Mouse (Mus musculus) right cerebral cortex, postnatal 4 days (tissue): Measurements from ENCODE around the gene Ttll11.
A peak's percentile ranks its signal among the peaks of the same experiment; 100 is the strongest.

Source experiments
- DNase-seq: peaks from one replicate; pipeline ENCODE4 v3.0.0-alpha.2; 2022

The Ttll11 gene

DNA sequence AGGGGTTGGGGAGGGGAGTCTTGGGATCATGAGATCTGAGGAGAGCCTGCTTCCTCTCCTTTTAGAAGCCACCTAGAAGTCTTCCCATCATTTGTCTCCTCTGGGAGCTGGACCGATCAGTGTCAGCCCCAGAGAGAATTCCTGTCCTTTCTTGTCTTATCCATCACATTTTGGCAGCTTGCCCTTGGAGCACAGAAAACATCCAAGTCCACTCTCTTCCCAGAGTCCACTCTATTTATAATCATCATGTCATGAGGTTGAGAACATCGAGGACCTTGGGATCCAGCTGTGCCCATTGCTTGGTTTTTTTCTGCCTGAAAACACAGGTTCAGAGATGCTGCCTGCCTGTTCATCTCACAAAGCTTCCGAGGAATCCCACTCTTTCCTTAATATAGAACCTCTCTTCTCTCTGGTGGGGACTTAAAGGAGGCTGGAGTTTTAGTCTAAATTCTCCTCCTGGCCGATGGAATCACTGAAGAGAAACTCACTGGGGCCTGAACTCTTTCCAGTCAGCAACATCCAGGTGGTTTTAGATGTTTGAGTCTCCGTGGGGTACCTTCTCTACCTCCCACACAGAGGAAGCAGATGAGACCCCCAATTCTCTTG, 163.6 kb downstream of the Ttll11 start:
- no peak for DNase-seq

DNA sequence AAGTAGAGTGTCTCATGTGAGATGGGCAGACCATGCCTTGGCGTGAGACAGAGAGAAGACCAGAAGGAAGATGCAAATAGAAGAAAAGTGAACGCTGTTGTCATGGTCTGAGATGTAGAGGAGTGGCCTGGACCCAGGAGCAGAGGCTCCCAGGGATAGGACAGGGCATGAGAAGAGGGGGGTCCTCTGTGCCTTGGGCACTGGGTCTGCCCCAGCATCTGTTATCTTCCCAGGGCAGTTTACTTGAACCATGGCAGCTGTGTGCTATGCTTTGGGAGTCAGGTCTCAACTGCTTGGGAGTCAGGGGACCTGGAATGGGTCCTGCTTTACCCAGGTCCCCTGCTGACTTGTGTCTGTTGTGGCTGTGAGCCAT, 167.2 kb downstream of the Ttll11 start:
- DNase-seq = no peak

DNA sequence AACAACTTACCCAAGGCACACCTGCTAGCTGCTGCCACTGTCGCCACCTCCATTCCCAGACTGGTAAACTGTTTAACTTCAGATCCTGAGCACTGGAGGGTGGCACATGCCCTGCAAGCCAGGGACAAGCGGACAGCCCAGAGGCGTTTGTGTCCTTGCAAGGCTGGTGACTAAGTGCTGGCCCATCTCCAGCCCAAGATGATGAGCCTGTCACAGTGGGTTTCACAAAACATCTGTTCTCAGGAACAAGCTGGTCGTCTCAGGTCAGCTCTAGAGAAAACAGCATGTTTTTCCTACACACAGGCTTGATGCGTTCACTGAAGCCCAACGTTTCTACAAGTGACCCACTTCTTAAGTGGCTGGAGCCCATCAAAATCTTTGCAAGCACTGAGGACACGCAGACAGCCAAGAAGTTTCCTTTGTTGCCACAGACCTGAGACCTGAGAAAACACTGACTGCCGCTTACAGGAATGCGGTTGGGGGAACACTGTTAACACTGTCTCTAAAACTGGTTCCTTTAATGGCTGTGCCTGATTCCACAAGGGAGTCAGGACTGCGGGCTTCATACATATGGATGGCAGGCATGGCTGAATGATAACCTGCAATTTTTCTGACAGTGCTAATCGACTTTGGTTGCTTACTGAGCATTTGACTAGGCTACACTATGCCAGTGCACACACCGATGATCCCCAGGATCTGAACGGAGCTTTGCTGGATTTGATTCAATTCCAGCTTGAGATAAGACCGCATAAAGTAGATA, 167.7 kb downstream of the Ttll11 start:
- DNase-seq = no peak

DNA sequence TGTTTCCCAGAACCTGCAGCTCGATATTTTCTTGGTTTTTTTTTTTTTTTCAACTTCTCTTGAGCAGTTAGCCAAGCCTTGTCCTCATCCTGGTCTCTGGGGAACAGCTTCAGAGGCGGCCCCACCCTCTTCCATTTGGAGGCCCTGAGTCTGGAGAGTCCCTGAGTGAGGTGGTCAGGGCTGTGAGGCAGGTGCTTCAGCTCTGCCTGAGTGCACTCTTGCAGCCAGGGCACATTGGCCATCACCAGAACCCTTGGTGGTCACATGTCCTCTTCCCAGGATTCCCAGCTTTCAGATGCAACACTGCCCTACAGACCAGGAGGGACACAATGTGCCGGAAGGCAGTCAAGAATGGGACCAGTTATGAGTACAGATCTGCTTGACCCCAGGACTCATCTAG, 169.7 kb downstream of the Ttll11 start:
- DNase-seq = no peak

DNA sequence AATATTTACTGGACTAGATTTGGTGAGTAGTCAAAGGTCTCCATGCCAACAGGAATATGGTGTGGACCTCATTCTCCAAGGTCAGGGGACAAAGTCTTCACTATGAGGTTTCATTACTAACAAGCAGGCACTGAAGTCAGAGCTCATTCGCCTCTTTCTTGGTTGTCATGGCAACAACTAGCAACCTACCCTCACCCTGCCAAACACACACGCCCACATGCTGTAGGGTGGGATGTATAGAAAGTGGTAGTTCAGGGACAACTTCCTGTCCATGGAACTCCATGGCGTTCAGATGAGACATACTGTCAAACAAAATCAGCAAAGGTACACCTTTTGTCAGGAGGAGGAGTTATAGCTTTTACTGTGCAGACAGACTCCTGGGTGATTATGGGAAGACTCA, 170.6 kb downstream of the Ttll11 start:
- no peak for DNase-seq

DNA sequence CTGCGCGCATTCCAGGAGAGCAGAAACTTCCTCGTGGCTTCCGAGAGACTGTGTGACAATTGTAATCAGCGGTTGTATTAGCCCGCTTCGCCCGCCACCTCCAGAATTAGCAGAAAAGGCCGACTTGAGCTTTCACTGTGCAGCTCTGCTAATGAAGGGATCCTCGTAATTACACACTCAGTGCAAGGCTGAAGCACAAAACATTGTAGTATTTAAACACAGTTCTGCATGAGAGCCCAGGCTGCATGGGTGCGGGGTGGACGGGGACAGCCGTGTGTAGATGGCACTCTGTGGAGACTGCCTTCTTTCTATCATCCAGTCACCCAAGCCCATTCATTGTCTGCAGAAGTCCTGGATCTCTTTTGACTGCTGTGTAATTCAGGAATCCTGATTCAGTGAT, 173.8 kb downstream of the Ttll11 start:
- no peak for DNase-seq

DNA sequence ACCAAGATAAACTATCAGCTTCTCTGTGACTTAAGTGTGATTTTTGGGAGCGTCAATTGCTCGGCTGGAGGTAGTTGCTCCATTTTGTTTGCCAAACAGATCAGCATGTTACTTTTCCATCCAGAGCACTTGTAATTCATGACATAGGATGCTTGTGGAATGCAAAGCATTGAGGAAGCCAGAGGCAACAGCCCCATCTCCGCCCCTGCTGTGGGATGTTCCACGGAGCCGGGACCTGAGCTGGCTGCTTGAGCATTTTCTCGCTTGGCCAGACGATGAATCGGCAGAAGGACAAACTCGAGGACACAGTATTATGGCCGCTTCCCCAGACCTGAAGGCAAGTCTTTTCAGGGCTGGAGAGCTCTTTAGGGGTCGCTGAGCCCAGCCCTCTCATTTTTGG, 176.6 kb downstream of the Ttll11 start:
- no peak for DNase-seq

DNA sequence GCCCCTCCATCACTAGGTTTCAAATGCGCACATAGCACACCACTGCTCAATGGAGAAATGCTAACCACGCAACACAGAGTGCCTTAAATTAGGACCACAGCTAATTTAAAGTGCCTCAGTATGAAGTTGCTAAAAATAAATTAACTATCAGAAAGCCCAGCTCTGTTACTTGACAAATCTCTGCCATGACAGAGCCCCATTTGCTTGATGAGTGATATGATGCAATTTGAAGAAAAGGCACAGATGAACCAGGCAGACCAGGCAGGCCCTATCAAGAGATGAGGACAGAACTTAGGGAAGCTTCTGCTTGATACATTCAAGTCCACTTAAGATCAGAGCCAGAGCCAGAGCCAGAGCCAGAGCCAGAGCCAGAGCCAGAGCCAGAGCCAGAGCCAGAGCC, 178.0 kb downstream of the Ttll11 start:
- DNase-seq = no peak

DNA sequence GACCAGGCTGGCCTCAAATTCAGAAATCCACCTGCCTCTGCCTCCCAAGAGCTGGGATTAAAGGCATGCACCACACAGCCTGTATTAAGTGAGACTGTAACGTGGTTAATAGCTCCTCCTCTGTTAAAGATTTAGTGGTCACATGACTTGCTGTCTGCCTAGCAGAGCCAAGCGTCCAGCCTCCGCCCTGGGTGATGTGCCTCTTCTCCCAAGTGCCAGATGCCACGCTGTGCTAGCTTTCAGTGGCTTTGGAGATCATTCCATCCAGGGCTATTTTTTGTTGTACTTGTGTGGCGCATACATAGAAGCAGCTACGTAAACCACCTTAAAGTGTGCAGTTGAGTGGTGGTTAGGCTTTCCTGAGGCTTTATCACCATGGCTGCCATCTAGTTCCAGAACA, 180.6 kb downstream of the Ttll11 start:
- no peak for DNase-seq

DNA sequence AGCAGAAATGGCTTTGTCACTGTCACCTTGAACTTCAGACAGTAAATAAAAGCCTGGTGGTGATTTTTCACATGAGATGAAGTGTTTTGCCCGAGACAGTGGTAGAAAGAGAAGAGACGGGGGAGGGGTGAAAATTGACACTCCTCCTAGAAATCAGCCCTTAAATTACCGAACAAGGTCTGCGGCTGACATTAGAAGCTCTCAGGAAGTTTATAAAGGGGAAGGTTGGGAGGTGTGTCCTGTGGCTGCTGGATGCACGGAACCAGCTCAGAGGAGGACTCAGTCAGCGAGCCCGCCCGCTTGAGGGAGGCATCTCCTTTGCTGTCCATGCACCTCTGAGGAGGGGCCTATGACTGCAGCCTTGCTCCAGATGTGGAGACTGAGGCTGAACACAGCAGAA, 181.7 kb downstream of the Ttll11 start:
- DNase-seq = no peak

DNA sequence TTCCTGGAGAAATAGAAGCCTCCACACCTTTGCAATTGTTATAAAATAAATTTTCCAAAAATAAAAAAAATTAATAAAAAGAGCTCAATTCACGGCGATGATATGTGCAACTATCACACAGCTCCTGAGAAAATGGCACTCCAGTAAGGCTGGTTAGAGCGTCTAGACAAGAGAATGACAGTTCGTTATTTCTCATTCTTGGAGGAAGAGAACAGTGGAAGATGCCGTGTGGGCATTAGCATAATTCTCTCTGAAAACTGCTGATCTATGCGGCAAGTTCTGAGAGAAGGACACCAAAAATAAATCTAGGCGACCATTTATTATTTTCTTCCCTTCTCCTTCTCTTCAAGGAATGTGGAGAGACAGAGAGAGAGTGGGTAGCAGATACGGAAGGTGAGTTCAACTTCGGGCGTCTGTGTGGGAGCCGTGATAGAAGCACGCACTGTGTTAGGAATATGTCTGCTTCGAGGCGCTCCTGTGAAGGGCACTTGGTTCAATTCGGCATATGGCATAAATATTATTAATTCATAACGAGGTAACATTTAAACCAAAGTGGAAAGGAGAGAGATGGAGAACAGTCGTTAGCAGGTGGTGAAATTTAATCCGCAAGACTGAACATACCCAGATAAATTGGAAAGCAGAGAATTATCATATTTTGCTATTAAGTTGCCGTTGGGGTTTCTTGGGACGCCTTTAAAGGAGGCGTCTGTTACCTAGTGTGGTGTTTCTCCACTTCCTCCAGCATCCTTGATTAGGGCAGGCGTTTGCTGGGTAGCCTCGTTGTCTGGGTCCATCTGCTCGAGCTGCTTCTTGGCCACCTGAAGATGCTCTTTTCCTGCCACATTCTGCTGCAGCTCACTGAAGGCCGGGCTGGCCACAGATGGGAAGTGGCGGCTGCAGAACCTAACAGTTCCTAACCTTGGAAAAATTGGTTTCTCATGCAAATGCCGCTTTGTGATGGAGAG, 190.1 kb downstream of the Ttll11 start:
- DNase-seq = no peak

DNA sequence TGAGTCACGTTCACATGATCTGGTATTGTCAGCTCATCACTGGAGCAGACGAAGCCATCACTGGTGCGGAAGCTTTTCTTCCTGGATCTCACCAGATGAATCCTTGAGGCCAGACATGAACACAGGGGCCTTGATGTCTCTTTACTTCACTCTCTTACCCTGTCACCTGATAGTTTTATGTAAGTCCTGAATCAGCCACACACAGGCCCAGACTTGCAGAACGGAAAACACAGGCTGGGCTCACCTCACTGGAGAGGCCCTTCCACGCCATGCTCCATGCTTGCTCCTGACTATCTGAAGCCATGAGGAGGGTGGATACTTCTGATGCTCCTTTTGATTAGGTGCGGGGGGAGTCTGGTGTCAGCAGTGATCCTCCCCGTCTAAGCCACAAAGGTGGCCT, 193.8 kb downstream of the Ttll11 start:
- no peak for DNase-seq

DNA sequence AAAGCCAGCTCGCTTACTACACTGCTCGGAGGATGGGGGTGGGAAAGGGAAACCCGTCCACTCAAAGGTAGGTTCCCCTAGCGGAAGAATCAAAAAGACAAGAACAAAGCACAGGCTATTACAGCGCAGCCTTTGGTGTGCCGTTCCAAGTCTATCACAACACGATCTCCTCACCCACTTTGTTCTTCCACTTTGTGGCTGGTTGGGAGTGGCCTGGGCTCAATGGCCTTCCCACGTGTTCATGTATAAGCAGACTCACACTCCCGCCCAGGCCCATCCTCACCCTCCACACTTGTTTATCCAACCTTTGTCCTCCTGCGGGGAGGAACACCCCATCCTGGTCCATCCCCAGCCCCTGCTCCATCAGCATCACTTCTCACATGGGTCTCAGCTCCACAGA, 196.3 kb downstream of the Ttll11 start:
- no peak for DNase-seq

DNA sequence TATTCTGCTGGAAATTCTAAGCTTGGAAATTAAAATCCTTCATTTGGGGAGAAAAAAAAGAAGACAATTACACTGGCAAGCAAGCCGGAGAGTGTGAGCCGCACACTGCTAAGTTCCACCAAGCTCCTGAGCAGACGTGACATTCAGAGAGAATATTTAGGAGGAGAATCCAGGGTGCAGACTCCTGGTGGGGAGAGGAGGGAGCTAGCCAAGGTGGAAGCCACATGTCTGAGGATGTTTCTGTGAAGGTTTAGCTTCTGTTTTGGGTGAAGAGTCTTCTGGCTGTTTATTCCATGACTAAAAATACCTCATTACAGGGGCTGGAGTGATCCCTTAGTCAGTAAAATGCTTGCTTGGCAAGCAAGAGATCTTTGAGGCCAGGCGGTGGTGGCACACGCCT, 200.4 kb downstream of the Ttll11 start:
- DNase-seq = no peak

DNA sequence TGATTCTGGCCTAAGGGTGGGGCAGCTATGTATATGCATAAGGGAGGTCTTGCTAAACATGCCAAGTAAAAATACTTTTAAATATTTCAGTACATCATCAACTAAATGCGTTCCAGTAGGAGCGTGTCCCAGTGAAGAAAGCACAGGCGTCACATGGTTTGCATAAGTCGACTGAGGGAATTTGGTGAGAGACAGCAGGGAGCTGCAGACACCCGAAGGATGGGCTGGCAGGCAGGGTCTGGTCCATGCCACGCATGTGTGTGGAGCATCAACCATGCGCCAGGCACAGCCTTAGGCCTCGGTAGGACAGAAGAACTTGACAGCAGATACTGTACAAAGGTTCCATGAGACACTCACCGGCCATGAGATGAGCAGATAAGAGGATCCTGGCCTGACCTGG, 202.8 kb downstream of the Ttll11 start:
- peak; percentile 28 for DNase-seq

DNA sequence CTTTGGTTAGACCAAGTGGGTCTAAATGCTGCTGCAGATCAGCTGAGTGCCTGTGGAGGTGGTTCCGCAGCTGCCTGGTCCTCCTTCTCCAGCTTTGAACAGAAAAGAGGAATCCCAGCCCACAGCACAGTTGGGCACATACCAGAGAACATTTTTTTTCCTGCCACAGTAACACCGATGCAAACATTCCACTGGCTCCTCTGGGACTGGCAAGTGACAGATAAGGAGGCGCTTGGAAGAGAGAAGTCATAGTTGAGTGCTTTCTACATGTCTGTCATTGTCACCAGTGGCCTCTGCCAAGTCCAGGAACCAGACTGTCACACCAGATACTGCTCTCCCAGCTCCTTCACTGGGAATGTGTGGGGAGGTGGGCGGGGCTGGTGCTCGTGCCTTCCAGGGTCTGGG, 204.1 kb downstream of the Ttll11 start:
- no peak for DNase-seq

DNA sequence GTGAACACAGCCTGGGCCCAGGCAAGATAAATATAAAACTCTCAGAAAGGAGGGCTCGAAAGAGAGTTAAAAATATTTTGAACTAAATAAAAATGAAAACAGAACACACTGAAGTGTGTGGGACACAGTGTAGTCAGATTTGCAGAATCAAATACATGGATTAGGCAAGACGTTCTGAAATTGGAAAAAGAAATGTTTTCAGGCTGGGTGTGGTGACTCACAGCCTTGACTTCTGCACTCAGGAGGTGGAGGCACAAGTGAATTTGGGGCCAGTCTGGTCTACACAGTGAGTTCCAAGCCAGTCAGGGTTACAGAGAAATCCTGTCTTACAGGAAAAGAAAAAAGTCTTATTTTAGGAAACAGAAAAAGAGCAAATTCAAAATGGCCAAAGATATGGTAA, 209.2 kb downstream of the Ttll11 start:
- DNase-seq = no peak

DNA sequence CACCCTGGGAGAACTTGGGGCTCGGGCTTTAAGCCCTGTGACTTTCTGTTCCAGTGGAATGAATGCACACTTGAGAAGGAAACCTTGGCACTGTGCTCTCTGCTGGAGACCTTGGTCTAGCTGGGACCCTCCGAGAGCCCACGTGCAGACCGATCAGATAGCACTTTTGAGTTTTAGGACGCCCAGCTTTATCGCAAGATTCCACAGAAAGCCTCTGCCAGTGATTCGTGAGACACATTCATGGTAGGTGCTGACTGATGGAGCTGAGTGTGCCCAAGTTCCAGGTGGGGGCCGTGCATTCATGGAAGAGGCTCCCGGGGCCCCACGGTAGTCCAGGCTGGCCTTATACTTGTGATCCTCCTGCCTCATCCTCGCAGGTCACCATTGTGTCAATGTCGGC, 210.3 kb downstream of the Ttll11 start:
- DNase-seq = no peak

DNA sequence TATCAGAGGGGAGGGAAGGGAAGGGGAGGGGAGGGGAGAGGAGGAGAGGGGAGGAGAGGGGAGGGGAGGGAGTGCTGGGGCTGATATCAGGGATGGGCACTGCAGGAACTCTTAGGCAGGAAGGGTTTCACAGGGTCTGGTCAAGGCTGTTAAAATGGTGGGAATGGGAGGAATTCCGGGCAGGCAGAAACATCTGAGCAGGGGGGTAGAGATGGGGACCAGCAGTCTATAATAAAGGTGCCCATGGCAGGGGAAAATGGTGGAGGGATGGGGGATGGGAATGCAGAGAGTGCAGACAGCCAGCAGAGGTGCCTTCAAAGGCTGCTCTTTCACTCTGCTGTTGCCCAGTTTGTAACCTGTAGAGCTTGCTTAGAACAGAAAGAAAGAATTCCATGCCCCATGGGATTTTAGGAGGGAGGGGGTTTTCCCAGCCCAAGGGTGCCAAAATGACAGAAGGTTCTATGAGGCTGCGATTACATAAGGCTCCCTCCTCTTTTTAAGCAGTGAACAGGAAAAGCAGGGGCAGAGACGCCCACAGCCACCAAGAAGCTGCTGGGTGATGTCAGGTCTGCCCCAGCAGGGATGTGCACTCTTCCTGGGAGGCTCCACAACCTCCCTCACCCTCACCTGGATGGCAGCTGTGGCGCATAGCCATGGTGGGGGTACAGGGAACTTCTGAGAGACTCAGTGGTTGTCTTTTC, 211.0 kb downstream of the Ttll11 start:
- no peak for DNase-seq

DNA sequence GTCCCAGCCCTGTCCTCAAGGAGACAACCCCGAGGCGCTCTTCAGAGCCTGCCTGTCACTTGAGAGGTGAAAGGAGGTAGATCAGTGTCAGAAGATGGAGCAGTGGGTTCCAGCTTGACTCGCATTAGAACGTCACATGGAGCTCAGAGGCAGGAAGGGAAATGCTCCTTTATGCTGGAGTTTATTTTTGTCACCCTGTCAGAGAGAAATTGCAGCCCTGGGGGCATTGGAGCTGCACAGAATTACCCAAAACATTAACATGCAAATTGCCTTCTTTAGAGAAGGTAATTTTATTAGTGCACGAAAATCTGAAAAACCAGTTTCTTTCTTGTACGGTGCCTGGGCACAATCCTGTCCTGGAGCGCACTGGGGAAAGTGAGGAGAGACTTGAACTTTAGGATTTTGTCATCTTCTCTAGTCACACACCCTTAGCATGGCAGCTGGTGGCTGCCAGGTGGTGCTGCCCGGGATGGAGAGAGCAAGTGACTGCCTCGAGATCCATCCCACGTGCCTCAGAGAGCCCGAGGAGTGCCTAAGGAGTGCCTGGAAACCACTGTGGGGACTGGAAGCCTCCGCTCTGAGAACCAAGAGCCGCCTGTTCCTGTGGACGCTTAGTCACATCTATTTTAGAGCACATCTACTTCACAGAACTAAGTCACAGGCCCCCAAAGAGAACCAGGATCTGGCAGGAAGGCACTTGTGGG, 211.7 kb downstream of the Ttll11 start:
- DNase-seq = no peak

DNA sequence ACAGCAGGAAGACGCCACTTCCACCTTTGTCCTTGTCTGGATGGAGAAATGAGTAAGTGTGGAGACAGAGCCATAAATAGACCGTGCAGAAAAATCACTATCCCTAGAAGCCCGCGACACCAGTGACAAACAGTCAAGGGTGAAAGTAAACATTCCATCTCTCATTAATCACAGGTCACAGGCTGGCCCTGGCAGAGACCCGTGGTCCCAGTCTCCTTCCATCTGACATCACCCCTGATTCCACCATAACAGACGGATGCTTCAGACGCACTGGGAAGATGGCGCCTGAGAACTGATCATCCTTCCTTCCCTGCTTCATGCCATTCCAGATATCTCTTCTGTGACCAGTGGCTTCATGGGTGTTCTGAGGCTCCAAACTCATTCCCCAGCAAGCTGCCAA, 215.4 kb downstream of the Ttll11 start:
- DNase-seq = no peak

DNA sequence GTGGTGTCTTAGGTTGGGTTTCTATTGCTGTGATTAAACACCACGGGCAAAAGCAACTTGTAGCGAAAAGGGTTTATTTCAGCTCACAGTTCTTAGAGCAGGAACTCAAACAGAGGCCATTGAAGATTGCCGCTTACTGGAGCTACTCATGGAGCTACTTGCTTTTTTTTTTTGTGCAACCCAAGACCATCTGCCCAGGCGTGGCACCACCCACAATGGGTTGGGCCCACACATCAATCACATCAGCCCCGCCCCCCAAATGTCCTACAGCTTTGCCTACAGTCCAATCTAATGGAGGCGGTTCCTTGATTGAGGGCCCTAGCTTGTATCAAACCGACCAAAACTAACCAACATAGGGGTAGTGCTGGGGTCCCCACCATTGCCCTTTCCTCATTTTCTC, 215.9 kb downstream of the Ttll11 start:
- DNase-seq = no peak

DNA sequence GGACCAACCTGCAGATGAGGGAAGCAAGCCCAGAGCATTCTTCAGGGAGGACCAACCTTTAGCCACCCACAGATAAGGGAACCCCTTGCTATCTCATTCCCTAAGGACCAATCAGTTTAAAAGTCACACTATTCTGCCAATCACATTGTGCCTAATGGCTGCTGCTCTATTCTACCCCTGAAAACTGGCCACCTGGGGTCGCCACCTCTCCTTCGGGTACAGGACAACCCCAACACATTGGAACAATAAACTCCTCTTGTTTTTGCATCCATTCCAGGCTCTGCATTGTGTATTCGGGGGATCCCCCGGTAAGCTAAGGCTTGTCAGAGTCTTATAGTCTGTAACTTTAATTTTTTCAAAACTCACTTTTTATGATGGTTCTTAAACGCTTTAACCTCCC, 218.3 kb downstream of the Ttll11 start:
- no peak for DNase-seq
